8 mouse cellular contexts compared by ENCODE assay signal in genomic region chr17:24959371-24959770, GRCm38 (mm10). TPM values are rescaled to one million over a fixed set of nuclear protein-coding genes. Genes with fewer than 3 reads are reported as not detected.
DNase-seq lines count a peak whose midpoint lies in the region; ATAC-seq lines count a peak whose summit lies in the region.

No protein-coding gene starts in this region.

- WGBS in forebrain, embryonic 13.5 days, result 18% methylated on average over 8 of the region's 8 CpGs
- WGBS in liver, embryonic 13.5 days (ENCODE audit: insufficient replicate concordance), result 52% methylated on average over 8 of the region's 8 CpGs

- H3K9ac ChIP-seq in forebrain, embryonic 13.5 days, result peak overlapping the region; percentile 92
- H3K9ac ChIP-seq in liver, embryonic 13.5 days, result peak overlapping the region; percentile 95

- no peaks in the 10 kb centered on the region for H3K27me3 ChIP-seq in forebrain, embryonic 13.5 days
- H3K27me3 ChIP-seq in liver, embryonic 13.5 days, result no peaks in the 10 kb centered on the region

- peak overlapping the region; percentile 76 for H3K4me2 ChIP-seq in forebrain, embryonic 13.5 days
- peak overlapping the region; percentile 97 for H3K4me2 ChIP-seq in liver, embryonic 13.5 days

- peaks cover 52% of the 10 kb centered on the region for H3K36me3 ChIP-seq in forebrain, embryonic 13.5 days (ENCODE audit: poor library complexity, severe bottlenecking)
- peaks cover 58% of the 10 kb centered on the region for H3K36me3 ChIP-seq in liver, embryonic 13.5 days

- DNase-seq in embryo, embryonic 9.5 days (ENCODE audit: extremely low spot score), result peak; percentile 17
- no peak for DNase-seq in embryo, embryonic 10 days (ENCODE audit: low spot score)
- DNase-seq in 3T3-L1 (ENCODE audit: low read depth, low spot score), result peak; percentile 46
- no peak for DNase-seq in liver, embryonic 13.5 days
- DNase-seq in right cerebral cortex, postnatal 36 days (ENCODE audit: low spot score in 2 of 2), result no peak
- no peak for DNase-seq in frontal cortex, postnatal 14 days (ENCODE audit: low spot score in 2 of 2)
- no peak for DNase-seq in left cerebral cortex, postnatal 4 days

- intact Hi-C loops in left cerebral cortex, postnatal 4 days (cut with DNase I), result no loop called here

- H3K9me3 ChIP-seq in forebrain, embryonic 13.5 days (replicated peaks), result no peaks in the 10 kb centered on the region
- no peaks in the 10 kb centered on the region for H3K9me3 ChIP-seq in liver, embryonic 13.5 days (replicated peaks)

- H3K4me1 ChIP-seq in forebrain, embryonic 13.5 days, result peaks cover 15% of the 10 kb centered on the region
- peaks cover 59% of the 10 kb centered on the region for H3K4me1 ChIP-seq in liver, embryonic 13.5 days (replicated peaks)

- H3K4me3 ChIP-seq in forebrain, embryonic 13.5 days, result peak overlapping the region; percentile 81
- H3K4me3 ChIP-seq in liver, embryonic 13.5 days (replicated peaks), result peak overlapping the region; percentile 90

- H3K27ac ChIP-seq in forebrain, embryonic 13.5 days, result no peak overlapping the region
- peak overlapping the region; percentile 88 for H3K27ac ChIP-seq in liver, embryonic 13.5 days

- ATAC-seq in forebrain, embryonic 13.5 days, result no peak
- ATAC-seq in liver, embryonic 13.5 days (ENCODE audit: low read depth), result no peak

RNA-seq across cellular contexts. Expression of gene Jpt2, which starts 1.1 kb away (rescaled TPM):
- 186 and 217 TPM in 2 replicates for polyA plus RNA-seq in forebrain, embryonic 13.5 days (2015; fragmentation: Nextera tagmentation; extraction: Ambion mirVana)
- 75.1 and 86.8 TPM in 2 replicates for polyA plus RNA-seq in liver, embryonic 13.5 days (2015; fragmentation: Nextera tagmentation; extraction: Ambion mirVana)
- 10 to 100 TPM; 31.5 to 37.2 TPM for total RNA-seq in left cerebral cortex, postnatal 4 days (2021)

RNA-seq across cellular contexts. Expression of gene Mapk8ip3, which starts 22.6 kb away (rescaled TPM):
- polyA plus RNA-seq in forebrain, embryonic 13.5 days (2015; fragmentation: Nextera tagmentation; extraction: Ambion mirVana), result 60.8 and 73.6 TPM in 2 replicates
- polyA plus RNA-seq in liver, embryonic 13.5 days (2015; fragmentation: Nextera tagmentation; extraction: Ambion mirVana), result 7.6 and 8.6 TPM in 2 replicates
- 100 to 1,000 TPM; 255 to 270 TPM for total RNA-seq in left cerebral cortex, postnatal 4 days (2021)

RNA-seq across cellular contexts. Expression of gene Cramp1l, which starts 56.2 kb away (rescaled TPM):
- 7.9 and 8.3 TPM in 2 replicates for polyA plus RNA-seq in forebrain, embryonic 13.5 days (2015; fragmentation: Nextera tagmentation; extraction: Ambion mirVana)
- polyA plus RNA-seq in liver, embryonic 13.5 days (2015; fragmentation: Nextera tagmentation; extraction: Ambion mirVana), result 2.8 and 3.8 TPM in 2 replicates
- total RNA-seq in left cerebral cortex, postnatal 4 days (2021), result 10 to 100 TPM; 27.7 to 29.0 TPM

RNA-seq across cellular contexts. Expression of gene Ift140, which starts 56.5 kb away (rescaled TPM):
- 18.6 and 22.8 TPM in 2 replicates for polyA plus RNA-seq in forebrain, embryonic 13.5 days (2015; fragmentation: Nextera tagmentation; extraction: Ambion mirVana)
- polyA plus RNA-seq in liver, embryonic 13.5 days (2015; fragmentation: Nextera tagmentation; extraction: Ambion mirVana), result 94.4 and 99.3 TPM in 2 replicates
- total RNA-seq in left cerebral cortex, postnatal 4 days (2021), result 10 to 100 TPM; 29.9 to 32.2 TPM

Comparison
In these comparisons a context has a peak if more than half of its experiments do, and no peak if none do; other contexts are left out.
1. DNase-seq: peak in embryo, embryonic 9.5 days (single experiment) and 3T3-L1 (single experiment); none in embryo, embryonic 10 days (single experiment), liver, embryonic 13.5 days (single experiment), right cerebral cortex, postnatal 36 days (0 of 2), frontal cortex, postnatal 14 days (0 of 2) and left cerebral cortex, postnatal 4 days (single experiment).